Mouse (Mus musculus) midbrain, embryonic 13.5 days (tissue): ENCODE measurements around the gene Dbn1. TPM values are rescaled to one million over a fixed set of nuclear protein-coding genes. Genes with fewer than 3 reads are reported as not detected.

Source experiments
- ATAC-seq: fragments of 200-750 bp; cut with Nextera tagmentation; 2 replicates; pipeline ENCODE4 v1.8.0; 2017; ENCODE audit warnings: mild to moderate bottlenecking, moderate TSS enrichment, moderate library complexity
- H3K27ac ChIP-seq: fragments of 300-500 bp; sonication (generic); 2 replicates; pipeline ENCODE4 v1.5.1; 2015; ENCODE audit warnings: inconsistent platforms, mild to moderate bottlenecking, moderate library complexity
- H3K27me3 ChIP-seq: fragments of 300-500 bp; sonication (generic); 2 replicates; pipeline ENCODE4 v1.6.1; 2015; ENCODE audit warnings: mild to moderate bottlenecking, inconsistent platforms
- H3K36me3 ChIP-seq: fragments of 300-500 bp; sonication (generic); 2 replicates; pipeline ENCODE4 v1.6.1; 2015; ENCODE audit warnings: mild to moderate bottlenecking, inconsistent platforms
- H3K4me1 ChIP-seq: fragments of 300-500 bp; sonication (generic); replicated peaks from 2 replicates; pipeline ENCODE4 v1.6.1; 2015; ENCODE audit warnings: inconsistent platforms
- H3K4me2 ChIP-seq: fragments of 300-500 bp; sonication (generic); replicated peaks from 2 replicates; pipeline ENCODE4 v1.6.1; 2015; ENCODE audit warnings: moderate library complexity, mild to moderate bottlenecking, inconsistent platforms
- H3K4me3 ChIP-seq: fragments of 300-500 bp; sonication (generic); replicated peaks from 2 replicates; pipeline ENCODE4 v1.5.1; 2015; ENCODE audit warnings: mild to moderate bottlenecking, inconsistent platforms
- H3K9ac ChIP-seq: fragments of 300-500 bp; sonication (generic); replicated peaks from 2 replicates; pipeline ENCODE4 v1.6.1; 2015; ENCODE audit warnings: mild to moderate bottlenecking, inconsistent platforms
- H3K9me3 ChIP-seq: fragments of 300-500 bp; sonication (generic); 2 replicates; pipeline ENCODE4 v1.6.1; 2016; ENCODE audit warnings: mild to moderate bottlenecking, inconsistent platforms
- WGBS: fragments of 180-500 bp; shearing (Covaris S2); methylation state at CpG from one replicate; pipeline ENCODE4 v1.1.7; 2015; 5-methylcytosine and 5-hydroxymethylcytosine counted together
- polyA plus RNA-seq: library from polyadenylated mRNA; unstranded; fragments of >200 nt; fragmentation: Nextera tagmentation; extraction: Ambion mirVana; gene quantifications from 2 replicates; pipeline ENCODE4 v1.2.1, GENCODE M21; 2015

Dbn1 gene
- polyA plus RNA-seq, 1 experiment from 2014 or later: 674 TPM

- H3K4me3 ChIP-seq: no peak overlapping the region
- H3K4me1 ChIP-seq: no peaks in the 10 kb centered on the region
- H3K36me3 ChIP-seq: 0 out of 2 replicates have a peak, but pooled peaks cover 14% of the 10 kb centered on the region
- H3K9me3 ChIP-seq: no peaks in the 10 kb centered on the region
- no peak overlapping the region for H3K27ac ChIP-seq
- 70% methylated on average over 17 of the region's 17 CpGs for WGBS
- H3K4me2 ChIP-seq: no peak overlapping the region
- no peak for ATAC-seq
- H3K9ac ChIP-seq: no peak overlapping the region
- H3K27me3 ChIP-seq: no peaks in the 10 kb centered on the region
These were observed 35.4 kb upstream of the Dbn1 start for GRCm38 (mm10) chr13:55523278-55523677.

- H3K4me2 ChIP-seq: no peak overlapping the region
- no peak overlapping the region for H3K9ac ChIP-seq
- 60% methylated on average over 8 of the region's 8 CpGs for WGBS
- no peak for ATAC-seq
- H3K4me1 ChIP-seq: no peaks in the 10 kb centered on the region
- no peak overlapping the region for H3K4me3 ChIP-seq
- H3K36me3 ChIP-seq: 0 out of 2 replicates have a peak, but pooled peaks cover 14% of the 10 kb centered on the region
- H3K27ac ChIP-seq: no peak overlapping the region
- no peaks in the 10 kb centered on the region for H3K27me3 ChIP-seq
- no peaks in the 10 kb centered on the region for H3K9me3 ChIP-seq
These were observed 34.8 kb upstream of the Dbn1 start for GRCm38 (mm10) chr13:55522730-55523129.

- ATAC-seq: no peak
- Histone ChIP-seq H3K4me1 (no peaks in the 10 kb centered on the region), H3K9ac (no peak overlapping the region), H3K9me3 (no peaks in the 10 kb centered on the region), H3K27me3 (no peaks in the 10 kb centered on the region; the same call in 1 of the 2 replicates), H3K4me3 (no peak overlapping the region), H3K4me2 (no peak overlapping the region), H3K27ac (no peak overlapping the region), H3K36me3 (0 out of 2 replicates have a peak, but pooled peaks cover 14% of the 10 kb centered on the region)
- 84% methylated on average over 4 of the region's 4 CpGs for WGBS
These were observed 31.7 kb upstream of the Dbn1 start for GRCm38 (mm10) chr13:55519606-55520005.

GRCm38 (mm10) chr13:55516955-55517354, 29.0 kb upstream of the Dbn1 start:
- Histone ChIP-seq H3K36me3 (no peaks in the 10 kb centered on the region), H3K4me3 (no peak overlapping the region), H3K9me3 (no peaks in the 10 kb centered on the region), H3K9ac (no peak overlapping the region), H3K27ac (no peak overlapping the region), H3K4me2 (no peak overlapping the region), H3K4me1 (peaks cover 10% of the 10 kb centered on the region), H3K27me3 (no peaks in the 10 kb centered on the region; the same call in 1 of the 2 replicates)
- WGBS: 6% methylated on average over 5 of the region's 5 CpGs
- no peak for ATAC-seq

DNA sequence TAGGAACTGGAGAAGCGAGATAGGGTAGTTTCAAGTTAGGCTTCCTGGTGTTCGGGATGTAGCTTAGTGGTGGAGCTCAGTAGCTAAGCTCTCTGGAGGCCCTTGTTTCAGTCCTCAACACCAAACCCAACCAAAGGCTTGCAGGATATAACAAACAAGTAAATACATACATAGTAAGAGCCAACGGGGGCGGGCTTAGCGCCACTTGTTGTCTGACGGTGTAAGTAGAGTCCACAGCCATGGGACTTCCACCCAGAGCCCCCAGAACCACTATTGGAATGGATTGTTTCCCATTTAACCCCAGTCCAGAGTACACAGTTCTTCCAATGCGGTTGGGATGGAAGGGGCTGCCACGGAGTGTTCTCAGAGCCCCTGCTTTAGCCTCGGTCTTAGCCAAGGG, 25.9 kb upstream of the Dbn1 start:
- H3K36me3 ChIP-seq: peaks cover 16% of the 10 kb centered on the region; the same call in 1 of the 2 replicates
- H3K27me3 ChIP-seq: no peaks in the 10 kb centered on the region; the same call in 1 of the 2 replicates
- no peak overlapping the region; the same call in 1 of the 2 replicates for H3K9ac ChIP-seq
- no peak for ATAC-seq
- WGBS: 33% methylated on average over 9 of the region's 9 CpGs
- no peak overlapping the region for H3K27ac ChIP-seq
- H3K9me3 ChIP-seq: no peaks in the 10 kb centered on the region
- peak overlapping the region; percentile 82 for H3K4me3 ChIP-seq
- peaks cover 31% of the 10 kb centered on the region for H3K4me1 ChIP-seq
- H3K4me2 ChIP-seq: peak overlapping the region; percentile 95

DNA sequence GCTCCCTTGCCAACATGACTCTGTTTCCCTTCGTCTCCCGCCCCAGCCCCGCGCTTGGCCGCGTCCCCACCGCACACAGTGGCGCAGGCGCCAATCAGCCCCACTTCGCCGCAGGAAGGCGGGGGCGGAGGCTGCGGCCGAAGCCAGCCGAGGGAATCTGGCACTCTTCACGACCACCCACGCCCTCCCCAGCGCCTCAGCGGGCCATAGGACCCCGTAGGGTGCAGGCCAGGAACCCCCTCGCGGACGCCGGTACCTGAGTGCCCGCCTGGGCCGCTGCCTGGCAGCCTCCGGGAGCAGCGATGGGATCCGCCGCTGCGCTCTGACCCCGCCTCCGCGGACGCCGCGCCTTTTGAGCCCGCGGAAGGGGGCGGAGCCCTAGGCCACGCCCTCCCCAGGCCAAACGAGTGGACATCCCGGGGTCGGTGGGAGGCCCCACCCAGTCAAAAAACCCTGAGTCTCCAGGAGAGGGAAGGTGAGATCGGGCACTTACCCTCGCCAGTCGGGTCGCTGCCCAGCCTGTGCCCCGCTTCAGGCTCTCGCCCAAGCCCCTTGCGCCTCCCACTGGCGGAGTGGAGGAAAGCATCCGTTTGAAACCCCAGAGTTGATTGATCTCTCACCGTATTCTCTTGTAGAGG, 25.3 kb upstream of the Dbn1 start, which contains the start of gene Pdlim7:
Gene Pdlim7, minus strand, starts transcription at position 566 of the 638 bp plus-strand sequence.
- Histone ChIP-seq H3K4me1 (peaks cover 31% of the 10 kb centered on the region), H3K4me3 (peak within 1 kb of the TSS; percentile 82), H3K9me3 (no peaks in the 10 kb centered on the region), H3K36me3 (peaks cover 22% of the 10 kb centered on the region), H3K4me2 (peak within 1 kb of the TSS; percentile 95), H3K9ac (peak within 1 kb of the TSS; percentile 91), H3K27ac (peak within 1 kb of the TSS; percentile 83), H3K27me3 (no peaks in the 10 kb centered on the region; the same call in 1 of the 2 replicates)
- peak; percentile 80 for ATAC-seq
- WGBS: under 1% methylated on average over 55 of the region's 55 CpGs

DNA sequence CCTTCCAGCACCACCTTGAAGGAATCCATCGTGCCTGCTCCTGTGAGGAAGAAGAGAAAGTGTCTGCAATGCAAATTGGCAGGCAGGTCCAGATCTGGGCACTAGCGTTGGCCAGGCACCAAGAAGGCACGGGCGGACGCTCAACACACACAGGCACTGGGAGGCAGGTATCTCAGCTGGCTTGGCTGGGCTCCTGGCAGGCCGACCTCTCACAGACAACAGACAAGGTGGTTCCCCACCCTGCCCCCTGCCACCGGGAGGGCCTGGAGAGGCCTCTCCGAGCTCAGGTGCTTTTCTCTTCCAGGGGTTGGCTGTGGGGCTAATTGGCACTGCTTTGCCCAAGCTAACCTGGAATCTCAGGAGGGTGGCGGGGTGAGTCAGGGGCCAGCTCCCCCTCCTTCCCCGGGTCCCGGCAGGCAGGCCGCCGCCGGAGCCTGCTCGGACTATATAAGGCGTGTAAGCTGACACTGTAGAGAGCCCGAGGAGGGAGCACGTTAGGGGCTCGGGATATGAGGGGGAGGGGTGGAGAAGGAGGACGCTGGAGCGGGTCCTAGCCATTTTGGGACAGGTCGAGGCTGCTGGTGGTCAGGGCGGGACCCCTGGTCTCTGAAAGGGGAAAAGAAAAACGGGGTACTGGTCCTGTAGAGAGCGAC, 24.6 kb upstream of the Dbn1 start:
- 3% methylated on average over 25 of the region's 25 CpGs for WGBS
- peak overlapping the region; percentile 83; the same call in 1 of the 2 replicates for H3K27ac ChIP-seq
- ATAC-seq: peak; percentile 68

DNA sequence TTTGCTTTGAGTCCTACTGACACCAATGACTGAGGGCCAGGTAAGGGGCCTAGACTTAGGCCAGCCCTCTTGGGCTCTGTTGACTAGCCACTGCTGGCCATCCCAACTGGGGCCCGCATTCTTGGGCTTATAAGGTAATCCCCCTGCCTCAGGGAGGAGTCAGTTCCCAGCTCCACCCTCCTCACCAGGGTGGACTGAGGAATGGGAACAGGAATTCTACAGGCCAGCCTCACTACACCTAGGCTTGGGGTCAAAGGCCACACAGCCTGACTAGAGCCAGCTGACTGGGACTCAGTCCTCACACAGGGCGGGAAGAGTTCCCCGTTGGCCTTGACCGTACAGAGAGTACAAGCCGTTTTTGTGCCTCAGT, 23.6 kb upstream of the Dbn1 start:
- H3K27me3 ChIP-seq: no peaks in the 10 kb centered on the region; the same call in 1 of the 2 replicates
- peak overlapping the region; percentile 80 for H3K27ac ChIP-seq
- peak overlapping the region; percentile 5; the same call in 1 of the 2 replicates for H3K9ac ChIP-seq
- H3K4me1 ChIP-seq: peaks cover 31% of the 10 kb centered on the region
- peak overlapping the region; percentile 95 for H3K4me2 ChIP-seq
- no peak for ATAC-seq
- H3K9me3 ChIP-seq: no peaks in the 10 kb centered on the region
- WGBS: 31% methylated on average over 5 of the region's 5 CpGs
- H3K36me3 ChIP-seq: peaks cover 38% of the 10 kb centered on the region
- peak overlapping the region; percentile 82 for H3K4me3 ChIP-seq

More for the DNA sequence above, 24.6 kb upstream of the Dbn1 start:
- H3K4me3 ChIP-seq: peak overlapping the region; percentile 82
- H3K4me2 ChIP-seq: peak overlapping the region; percentile 95
- H3K36me3 ChIP-seq: peaks cover 28% of the 10 kb centered on the region
- H3K4me1 ChIP-seq: peaks cover 31% of the 10 kb centered on the region
- H3K9me3 ChIP-seq: no peaks in the 10 kb centered on the region
- H3K9ac ChIP-seq: peak overlapping the region; percentile 91
- H3K27me3 ChIP-seq: no peaks in the 10 kb centered on the region; the same call in 1 of the 2 replicates

- Histone ChIP-seq H3K36me3 (peaks cover 44% of the 10 kb centered on the region), H3K4me3 (0 out of 2 replicates have a peak overlapping the region, but pooled peaks have one; percentile 82)
- WGBS: 13% methylated on average over 6 of the region's 6 CpGs
These were observed 23.0 kb upstream of the Dbn1 start for GRCm38 (mm10) chr13:55510668-55511491.

GRCm38 (mm10) chr13:55510332-55510667, 22.4 kb upstream of the Dbn1 start:
- ATAC-seq: no peak
- no peaks in the 10 kb centered on the region; the same call in 1 of the 2 replicates for H3K27me3 ChIP-seq
- peak overlapping the region; percentile 95 for H3K4me2 ChIP-seq
- H3K4me3 ChIP-seq: no peak overlapping the region
- 33% methylated on average over 3 of the region's 3 CpGs for WGBS
- H3K36me3 ChIP-seq: peaks cover 50% of the 10 kb centered on the region
- H3K4me1 ChIP-seq: peaks cover 31% of the 10 kb centered on the region
- peak overlapping the region; percentile 5; the same call in 1 of the 2 replicates for H3K9ac ChIP-seq
- H3K27ac ChIP-seq: peak overlapping the region; percentile 80
- no peaks in the 10 kb centered on the region for H3K9me3 ChIP-seq

More at GRCm38 (mm10) chr13:55510668-55511491, 23.0 kb upstream of the Dbn1 start:
- H3K27me3 ChIP-seq: no peaks in the 10 kb centered on the region; the same call in 1 of the 2 replicates
- peak overlapping the region; percentile 80 for H3K27ac ChIP-seq
- no peaks in the 10 kb centered on the region for H3K9me3 ChIP-seq
- ATAC-seq: peak; percentile 46
- H3K9ac ChIP-seq: peak overlapping the region; percentile 5; the same call in 1 of the 2 replicates
- H3K4me2 ChIP-seq: peak overlapping the region; percentile 95
- H3K4me1 ChIP-seq: peaks cover 31% of the 10 kb centered on the region

GRCm38 (mm10) chr13:55508531-55508930, 20.6 kb upstream of the Dbn1 start:
- WGBS: 92% methylated on average over 10 of the region's 10 CpGs
- Histone ChIP-seq H3K27ac (no peak overlapping the region), H3K4me2 (no peak overlapping the region), H3K27me3 (no peaks in the 10 kb centered on the region), H3K4me3 (no peak overlapping the region), H3K9ac (no peak overlapping the region), H3K36me3 (peaks cover 68% of the 10 kb centered on the region), H3K9me3 (no peaks in the 10 kb centered on the region), H3K4me1 (peaks cover 29% of the 10 kb centered on the region)
- no peak for ATAC-seq
